Mouse (Mus musculus): ENCODE data around the gene Efnb2. TPM values are rescaled to one million over a fixed set of nuclear protein-coding genes. Genes with fewer than 3 reads are reported as not detected.

Efnb2 gene
- total and polyA plus RNA-seq, 3 experiments = 0.12 to 0.19 TPM; not detected in 1

GRCm38 (mm10) chr8:8648686-8649085, 12.4 kb downstream of the Efnb2 start:
- no peak for DNase-seq (ENCODE audit: low read depth, low spot score)
- Histone ChIP-seq H3K79me2 (ENCODE audit: control insufficient read depth, insufficient read depth, low read length, poor library complexity) (no peaks in the 10 kb centered on the region), H3K4me3 (ENCODE audit: control insufficient read depth in 1 of 2, insufficient read depth in 1 of 2, low read depth in 2 of 2, low read length in 2 of 2) (no peak overlapping the region), H3K9ac (ENCODE audit: control insufficient read depth, low read depth, low read length, poor library complexity, severe bottlenecking) (no peak overlapping the region), H3K4me1 (ENCODE audit: control insufficient read depth in 1 of 2, insufficient read depth in 2 of 2, low read length in 2 of 2) (no peaks in the 10 kb centered on the region), H3K27ac (ENCODE audit: control insufficient read depth, low read depth, low read length) (no peak overlapping the region), H3K27me3 (ENCODE audit: control insufficient read depth in 1 of 2, insufficient read depth in 2 of 2, low read length in 2 of 2) (no peaks in the 10 kb centered on the region), H3K9me3 (replicated peaks; ENCODE audit: insufficient read depth, low read length) (no peaks in the 10 kb centered on the region), H3K36me3 (ENCODE audit: control insufficient read depth in 1 of 2, insufficient read depth in 2 of 2, low read length in 2 of 2) (no peaks in the 10 kb centered on the region)
- TF ChIP-seq POLR2AphosphoS5 (IDR thresholded peaks at IDR 0.05; ENCODE audit: borderline replicate concordance, low read depth, low read length) = no peak
- TF ChIP-seq UBTF (IDR thresholded peaks at IDR 0.05; ENCODE audit: borderline replicate concordance, insufficient read depth, low read depth, low read length) = no peak
- no peak for TF ChIP-seq MAX (IDR thresholded peaks at IDR 0.05; ENCODE audit: low read length)
- TF ChIP-seq CHD2 (IDR thresholded peaks at IDR 0.05; ENCODE audit: low read length) = no peak

GRCm38 (mm10) chr8:8647824-8648223, 13.2 kb downstream of the Efnb2 start:
- DNase-seq (ENCODE audit: low read depth, low spot score) = no peak
- no peak overlapping the region for H3K9ac ChIP-seq (ENCODE audit: control insufficient read depth, low read depth, low read length, poor library complexity, severe bottlenecking)
- TF ChIP-seq MAX (IDR thresholded peaks at IDR 0.05; ENCODE audit: low read length) (no peak), TCF12 (IDR thresholded peaks at IDR 0.05; ENCODE audit: low read depth, low read length) (no peak), MAZ (IDR thresholded peaks at IDR 0.05; ENCODE audit: low read depth, low read length) (no peak), ELF1 (IDR thresholded peaks at IDR 0.05; ENCODE audit: low read depth, low read length) (no peak), ZNF384 (IDR thresholded peaks at IDR 0.05; ENCODE audit: low read depth, low read length) (no peak), MYC (IDR thresholded peaks at IDR 0.05; ENCODE audit: low read depth, low read length) (no peak), E2F4 (IDR thresholded peaks at IDR 0.05; ENCODE audit: borderline replicate concordance, low read depth, low read length) (no peak), NELFE (IDR thresholded peaks at IDR 0.05; ENCODE audit: low read depth, low read length) (no peak), POLR2AphosphoS5 (IDR thresholded peaks at IDR 0.05; ENCODE audit: borderline replicate concordance, low read depth, low read length) (no peak), MXI1 (IDR thresholded peaks at IDR 0.05; ENCODE audit: low read depth, low read length) (no peak), POLR2AphosphoS2 (IDR thresholded peaks at IDR 0.05; ENCODE audit: low read length) (no peak), BHLHE40 (IDR thresholded peaks at IDR 0.05; ENCODE audit: borderline replicate concordance, low read depth, low read length) (no peak), MYB (IDR thresholded peaks at IDR 0.05; ENCODE audit: low read depth, low read length) (no peak), TAL1 (IDR thresholded peaks at IDR 0.05; ENCODE audit: low read length) (no peak), USF2 (IDR thresholded peaks at IDR 0.05; ENCODE audit: borderline replicate concordance in 1 of 2, insufficient read depth in 1 of 2, low read depth in 1 of 2, low read length in 2 of 2) (no peak), MEF2A (IDR thresholded peaks at IDR 0.05; ENCODE audit: extremely low read depth, insufficient replicate concordance, low read depth, low read length, poor library complexity, severe bottlenecking) (no peak), JUND (IDR thresholded peaks at IDR 0.05; ENCODE audit: low read depth, low read length) (no peak), EP300 (IDR thresholded peaks at IDR 0.05; ENCODE audit: low read depth in 1 of 2, low read length in 2 of 2) (no peak)
- H3K27me3 ChIP-seq (ENCODE audit: control insufficient read depth in 1 of 2, insufficient read depth in 2 of 2, low read length in 2 of 2) = no peaks in the 10 kb centered on the region
- H3K9me3 ChIP-seq (replicated peaks; ENCODE audit: insufficient read depth, low read length) = no peaks in the 10 kb centered on the region
- H3K4me3 ChIP-seq (ENCODE audit: control insufficient read depth in 1 of 2, insufficient read depth in 1 of 2, low read depth in 2 of 2, low read length in 2 of 2) = no peak overlapping the region
- no peaks in the 10 kb centered on the region for H3K4me1 ChIP-seq (ENCODE audit: control insufficient read depth in 1 of 2, insufficient read depth in 2 of 2, low read length in 2 of 2)
- no peak overlapping the region for H3K27ac ChIP-seq (ENCODE audit: control insufficient read depth, low read depth, low read length)
- H3K36me3 ChIP-seq (ENCODE audit: control insufficient read depth in 1 of 2, insufficient read depth in 2 of 2, low read length in 2 of 2) = no peaks in the 10 kb centered on the region
- no peaks in the 10 kb centered on the region for H3K79me2 ChIP-seq (ENCODE audit: control insufficient read depth, insufficient read depth, low read length, poor library complexity)

All from MEL (cell line).